Mouse (Mus musculus): ENCODE results near the gene Poldip2. TPM values are rescaled to one million over a fixed set of nuclear protein-coding genes. Genes with fewer than 3 reads are reported as not detected.
A peak's percentile ranks its signal among the peaks of the same experiment; 100 is the strongest.

Poldip2 gene
- polyA plus RNA-seq, 1 experiment: 111 TPM

GRCm38 (mm10) chr11:78550168-78551058, 38.4 kb downstream of the Poldip2 start, which contains the start of gene Tmem97:
TSS of gene Tmem97 (minus strand) at chr11:78550777.
- peak within 1 kb of the TSS; percentile 63 for H3ac ChIP-seq (ENCODE audit: control insufficient read depth, insufficient read length, low read depth)
- H3K36me3 ChIP-seq (ENCODE audit: control insufficient read depth, insufficient read depth): peaks cover 15% of the 10 kb centered on the region
- H3K79me3 ChIP-seq (ENCODE audit: low read depth): peaks cover 35% of the 10 kb centered on the region
- no peaks in the 10 kb centered on the region for H3K27me3 ChIP-seq (ENCODE audit: control insufficient read depth, insufficient read depth, insufficient read length)
- peaks cover 50% of the 10 kb centered on the region for H3K79me2 ChIP-seq (ENCODE audit: control insufficient read depth, insufficient read depth)
- peak within 1 kb of the TSS; percentile 81 for H3K4me3 ChIP-seq (ENCODE audit: insufficient read depth, poor library complexity, severe bottlenecking)
- TF ChIP-seq MYOD1 (IDR thresholded peaks at IDR 0.05; ENCODE audit: control insufficient read depth, insufficient read length, low read depth) (no peak), CEBPB (IDR thresholded peaks at IDR 0.05; ENCODE audit: low read depth) (no peak), USF1 (IDR thresholded peaks at IDR 0.05; ENCODE audit: low read depth) (peak; percentile 81), MYOG (IDR thresholded peaks at IDR 0.05; ENCODE audit: control insufficient read depth, extremely low read depth, insufficient read length) (no peak), CTCF (IDR thresholded peaks at IDR 0.05; ENCODE audit: control insufficient read depth, insufficient read depth, insufficient read length) (no peak), MAX (IDR thresholded peaks at IDR 0.05) (peak; percentile 87), FOSL1 (IDR thresholded peaks at IDR 0.05; ENCODE audit: insufficient read depth, low read length, poor library complexity, severe bottlenecking) (no peak)

GRCm38 (mm10) chr11:78551059-78551398, 39.0 kb downstream of the Poldip2 start:
- H3K4me3 ChIP-seq (ENCODE audit: insufficient read depth, poor library complexity, severe bottlenecking): no peak overlapping the region
- peak overlapping the region; percentile 44 for H3ac ChIP-seq (ENCODE audit: control insufficient read depth, insufficient read length, low read depth)
- H3K36me3 ChIP-seq (ENCODE audit: control insufficient read depth, insufficient read depth): peaks cover 11% of the 10 kb centered on the region
- no peaks in the 10 kb centered on the region for H3K27me3 ChIP-seq (ENCODE audit: control insufficient read depth, insufficient read depth, insufficient read length)
- peaks cover 30% of the 10 kb centered on the region for H3K79me3 ChIP-seq (ENCODE audit: low read depth)
- TF ChIP-seq FOSL1 (IDR thresholded peaks at IDR 0.05; ENCODE audit: insufficient read depth, low read length, poor library complexity, severe bottlenecking) (no peak), MAX (IDR thresholded peaks at IDR 0.05) (no peak), MYOD1 (IDR thresholded peaks at IDR 0.05; ENCODE audit: control insufficient read depth, insufficient read length, low read depth) (no peak), MYOG (IDR thresholded peaks at IDR 0.05; ENCODE audit: control insufficient read depth, extremely low read depth, insufficient read length) (no peak), CTCF (IDR thresholded peaks at IDR 0.05; ENCODE audit: control insufficient read depth, insufficient read depth, insufficient read length) (no peak), CEBPB (IDR thresholded peaks at IDR 0.05; ENCODE audit: low read depth) (no peak), USF1 (IDR thresholded peaks at IDR 0.05; ENCODE audit: low read depth) (no peak)
- peaks cover 44% of the 10 kb centered on the region for H3K79me2 ChIP-seq (ENCODE audit: control insufficient read depth, insufficient read depth)

GRCm38 (mm10) chr11:78555623-78556022, 43.6 kb downstream of the Poldip2 start:
- no peaks in the 10 kb centered on the region for H3K79me3 ChIP-seq (ENCODE audit: low read depth)
- no peaks in the 10 kb centered on the region for H3K27me3 ChIP-seq (ENCODE audit: control insufficient read depth, insufficient read depth, insufficient read length)
- H3ac ChIP-seq (ENCODE audit: control insufficient read depth, insufficient read length, low read depth): no peak overlapping the region
- TF ChIP-seq MAX (IDR thresholded peaks at IDR 0.05): no peak
- no peak overlapping the region for H3K4me3 ChIP-seq (ENCODE audit: insufficient read depth, poor library complexity, severe bottlenecking)
- H3K79me2 ChIP-seq (ENCODE audit: control insufficient read depth, insufficient read depth): no peaks in the 10 kb centered on the region
- no peaks in the 10 kb centered on the region for H3K36me3 ChIP-seq (ENCODE audit: control insufficient read depth, insufficient read depth)

GRCm38 (mm10) chr11:78556070-78556469, 44.1 kb downstream of the Poldip2 start:
- H3K79me2 ChIP-seq (ENCODE audit: control insufficient read depth, insufficient read depth): no peaks in the 10 kb centered on the region

GRCm38 (mm10) chr11:78557241-78557640, 45.2 kb downstream of the Poldip2 start:
- Histone ChIP-seq H3K79me2 (ENCODE audit: control insufficient read depth, insufficient read depth) (no peaks in the 10 kb centered on the region), H3K4me3 (ENCODE audit: insufficient read depth, poor library complexity, severe bottlenecking) (no peak overlapping the region), H3K79me3 (ENCODE audit: low read depth) (no peaks in the 10 kb centered on the region), H3K36me3 (ENCODE audit: control insufficient read depth, insufficient read depth) (no peaks in the 10 kb centered on the region), H3K27me3 (ENCODE audit: control insufficient read depth, insufficient read depth, insufficient read length) (no peaks in the 10 kb centered on the region), H3ac (ENCODE audit: control insufficient read depth, insufficient read length, low read depth) (no peak overlapping the region)
- TF ChIP-seq MYOG (IDR thresholded peaks at IDR 0.05; ENCODE audit: control insufficient read depth, extremely low read depth, insufficient read length) (no peak), CEBPB (IDR thresholded peaks at IDR 0.05; ENCODE audit: low read depth) (no peak), MAX (IDR thresholded peaks at IDR 0.05) (no peak), CTCF (IDR thresholded peaks at IDR 0.05; ENCODE audit: control insufficient read depth, insufficient read depth, insufficient read length) (no peak), MYOD1 (IDR thresholded peaks at IDR 0.05; ENCODE audit: control insufficient read depth, insufficient read length, low read depth) (no peak), FOSL1 (IDR thresholded peaks at IDR 0.05; ENCODE audit: insufficient read depth, low read length, poor library complexity, severe bottlenecking) (no peak), USF1 (IDR thresholded peaks at IDR 0.05; ENCODE audit: low read depth) (no peak)

More at GRCm38 (mm10) chr11:78556070-78556469, 44.1 kb downstream of the Poldip2 start:
- H3K79me3 ChIP-seq (ENCODE audit: low read depth): no peaks in the 10 kb centered on the region
- H3K36me3 ChIP-seq (ENCODE audit: control insufficient read depth, insufficient read depth): no peaks in the 10 kb centered on the region
- TF ChIP-seq CTCF (IDR thresholded peaks at IDR 0.05; ENCODE audit: control insufficient read depth, insufficient read depth, insufficient read length) (no peak), USF1 (IDR thresholded peaks at IDR 0.05; ENCODE audit: low read depth) (no peak), CEBPB (IDR thresholded peaks at IDR 0.05; ENCODE audit: low read depth) (no peak), FOSL1 (IDR thresholded peaks at IDR 0.05; ENCODE audit: insufficient read depth, low read length, poor library complexity, severe bottlenecking) (no peak)
- no peaks in the 10 kb centered on the region for H3K27me3 ChIP-seq (ENCODE audit: control insufficient read depth, insufficient read depth, insufficient read length)
- no peak overlapping the region for H3ac ChIP-seq (ENCODE audit: control insufficient read depth, insufficient read length, low read depth)
- no peak overlapping the region for H3K4me3 ChIP-seq (ENCODE audit: insufficient read depth, poor library complexity, severe bottlenecking)

- Histone ChIP-seq H3K79me2 (ENCODE audit: control insufficient read depth, insufficient read depth) (no peaks in the 10 kb centered on the region), H3K27me3 (ENCODE audit: control insufficient read depth, insufficient read depth, insufficient read length) (no peaks in the 10 kb centered on the region), H3K4me3 (ENCODE audit: insufficient read depth, poor library complexity, severe bottlenecking) (no peak overlapping the region), H3K36me3 (ENCODE audit: control insufficient read depth, insufficient read depth) (peaks cover 4% of the 10 kb centered on the region), H3ac (ENCODE audit: control insufficient read depth, insufficient read length, low read depth) (no peak overlapping the region), H3K79me3 (ENCODE audit: low read depth) (no peaks in the 10 kb centered on the region)
- TF ChIP-seq CEBPB (IDR thresholded peaks at IDR 0.05; ENCODE audit: low read depth) (no peak), MYOG (IDR thresholded peaks at IDR 0.05; ENCODE audit: control insufficient read depth, extremely low read depth, insufficient read length) (no peak), CTCF (IDR thresholded peaks at IDR 0.05; ENCODE audit: control insufficient read depth, insufficient read depth, insufficient read length) (peak; percentile 50)
These were observed 48.5 kb downstream of the Poldip2 start for GRCm38 (mm10) chr11:78560447-78560846.

Data from C2C12 (cell line).